Mouse (Mus musculus) liver, embryonic 12.5 days (tissue): ENCODE results near the gene A530084C06Rik. TPM values are rescaled to one million over a fixed set of nuclear protein-coding genes. Genes with fewer than 3 reads are reported as not detected.

Source experiments
- ATAC-seq: fragments of 200-750 bp; cut with Nextera tagmentation; 2 replicates; pipeline ENCODE4 v1.8.0; 2017; ENCODE audit warnings: moderate number of reproducible peaks, mild to moderate bottlenecking, moderate library complexity
- H3K27ac ChIP-seq: fragments of 300-500 bp; sonication (generic); 2 replicates; pipeline ENCODE4 v1.5.1; 2016; ENCODE audit warnings: mild to moderate bottlenecking
- H3K27me3 ChIP-seq: fragments of 300-500 bp; sonication (generic); replicated peaks from 2 replicates; pipeline ENCODE4 v1.6.1; 2016; ENCODE audit warnings: mild to moderate bottlenecking, moderate library complexity
- H3K36me3 ChIP-seq: fragments of 300-500 bp; sonication (generic); 2 replicates; pipeline ENCODE4 v1.6.1; 2016; ENCODE audit warnings: mild to moderate bottlenecking, moderate library complexity
- H3K4me1 ChIP-seq: fragments of 300-500 bp; sonication (generic); 2 replicates; pipeline ENCODE4 v1.6.1; 2016
- H3K4me2 ChIP-seq: fragments of 300-500 bp; sonication (generic); 2 replicates; pipeline ENCODE4 v1.6.1; 2016; ENCODE audit warnings: mild to moderate bottlenecking, moderate library complexity
- H3K4me3 ChIP-seq: fragments of 300-500 bp; sonication (generic); 2 replicates; pipeline ENCODE4 v1.5.1; 2016; ENCODE audit warnings: mild to moderate bottlenecking, moderate library complexity
- H3K9ac ChIP-seq: fragments of 300-500 bp; sonication (generic); 2 replicates; pipeline ENCODE4 v1.6.1; 2016; ENCODE audit warnings: mild to moderate bottlenecking, moderate library complexity
- H3K9me3 ChIP-seq: fragments of 300-500 bp; sonication (generic); replicated peaks from 2 replicates; pipeline ENCODE4 v1.6.1; 2016; ENCODE audit warnings: mild to moderate bottlenecking, moderate library complexity
- WGBS: fragments of 180-500 bp; shearing (Covaris S2); methylation state at CpG from one replicate; pipeline ENCODE4 v1.1.7; 2016; ENCODE audit not compliant: insufficient replicate concordance; 5-methylcytosine and 5-hydroxymethylcytosine counted together
- polyA plus RNA-seq: library from polyadenylated mRNA; unstranded; fragments of >200 nt; fragmentation: Nextera tagmentation; extraction: Ambion mirVana; gene quantifications from 2 replicates; pipeline ENCODE4 v1.2.1, GENCODE M21; 2016

The A530084C06Rik gene
- polyA plus RNA-seq, 1 experiment from 2014 or later, result not detected

GRCm38 (mm10) chr13:31567099-31567498 is 8.0 kb upstream of the A530084C06Rik start:
- Histone ChIP-seq H3K9ac (no peak overlapping the region), H3K36me3 (no peaks in the 10 kb centered on the region), H3K27me3 (peaks cover 32% of the 10 kb centered on the region), H3K4me1 (no peaks in the 10 kb centered on the region), H3K4me3 (no peak overlapping the region), H3K27ac (no peak overlapping the region), H3K4me2 (no peak overlapping the region), H3K9me3 (no peaks in the 10 kb centered on the region)
- ATAC-seq, result no peak
- 68% methylated on average over 8 of the region's 8 CpGs for WGBS

DNA sequence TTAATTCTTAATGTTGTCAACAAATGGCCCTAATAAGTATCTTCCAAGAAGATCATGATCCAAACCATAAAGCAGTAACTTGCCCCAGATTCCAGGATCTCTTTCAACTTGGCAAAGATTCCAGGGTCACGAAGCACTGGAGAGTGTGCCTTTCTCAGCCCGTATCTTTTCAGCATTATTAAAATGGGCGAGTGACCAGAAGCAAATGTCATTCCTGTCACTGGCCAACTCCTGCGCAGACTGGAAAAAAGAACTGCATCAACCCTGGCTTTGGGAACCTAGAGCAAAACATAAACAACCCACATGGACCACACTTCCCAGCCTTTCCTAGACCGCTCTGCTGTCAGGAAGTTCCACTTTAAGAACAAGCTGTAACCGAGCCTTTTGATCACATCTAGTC is 5.3 kb upstream of the A530084C06Rik start:
- Histone ChIP-seq H3K4me1 (no peaks in the 10 kb centered on the region; the same call in 1 of the 2 replicates), H3K27ac (no peak overlapping the region), H3K9ac (no peak overlapping the region), H3K27me3 (peaks cover 59% of the 10 kb centered on the region), H3K36me3 (no peaks in the 10 kb centered on the region), H3K9me3 (no peaks in the 10 kb centered on the region), H3K4me3 (no peak overlapping the region), H3K4me2 (no peak overlapping the region)
- WGBS, result 46% methylated on average over 6 of the region's 6 CpGs
- ATAC-seq, result no peak

DNA sequence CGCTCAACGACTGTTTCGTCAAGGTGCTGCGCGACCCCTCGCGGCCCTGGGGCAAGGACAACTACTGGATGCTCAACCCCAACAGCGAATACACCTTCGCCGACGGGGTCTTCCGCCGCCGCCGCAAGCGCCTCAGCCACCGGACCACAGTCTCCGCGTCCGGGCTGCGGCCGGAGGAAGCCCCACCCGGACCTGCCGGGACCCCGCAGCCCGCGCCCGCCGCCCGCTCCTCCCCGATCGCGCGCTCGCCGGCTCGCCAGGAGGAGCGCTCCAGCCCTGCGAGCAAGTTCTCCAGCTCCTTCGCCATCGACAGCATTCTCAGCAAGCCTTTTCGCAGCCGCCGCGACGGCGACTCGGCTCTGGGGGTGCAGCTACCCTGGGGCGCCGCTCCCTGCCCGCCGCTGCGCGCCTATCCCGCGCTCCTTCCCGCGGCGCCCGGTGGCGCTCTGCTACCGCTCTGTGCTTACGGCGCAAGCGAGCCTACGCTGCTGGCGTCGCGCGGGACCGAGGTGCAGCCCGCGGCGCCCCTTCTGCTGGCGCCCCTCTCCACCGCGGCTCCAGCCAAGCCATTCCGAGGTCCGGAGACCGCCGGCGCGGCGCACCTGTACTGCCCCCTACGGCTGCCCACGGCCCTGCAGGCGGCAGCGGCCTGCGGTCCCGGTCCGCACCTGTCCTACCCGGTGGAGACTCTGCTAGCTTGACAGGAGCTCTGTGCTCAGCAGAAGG is 449 bp upstream of the A530084C06Rik start:
- WGBS, result under 1% methylated on average over 68 of the region's 92 CpGs
- Histone ChIP-seq H3K4me1 (peaks cover 14% of the 10 kb centered on the region; the same call in 1 of the 2 replicates), H3K4me2 (peak overlapping the region; percentile 83), H3K27me3 (peaks cover 90% of the 10 kb centered on the region), H3K9ac (no peak overlapping the region), H3K36me3 (no peaks in the 10 kb centered on the region), H3K4me3 (peak overlapping the region; percentile 56), H3K9me3 (no peaks in the 10 kb centered on the region), H3K27ac (no peak overlapping the region)
- 0 out of 2 replicates have a peak, but pooled peaks have one; percentile 24 for ATAC-seq

GRCm38 (mm10) chr13:31557768-31558520 is 1.2 kb downstream of the A530084C06Rik start:
- peak overlapping the region; percentile 13; the same call in 1 of the 2 replicates for H3K9ac ChIP-seq
- no peaks in the 10 kb centered on the region for H3K9me3 ChIP-seq
- peaks cover 14% of the 10 kb centered on the region; the same call in 1 of the 2 replicates for H3K4me1 ChIP-seq
- WGBS, result 1% methylated on average over 69 of the region's 73 CpGs
- no peak overlapping the region for H3K27ac ChIP-seq
- peak overlapping the region; percentile 83 for H3K4me2 ChIP-seq
- H3K36me3 ChIP-seq, result no peaks in the 10 kb centered on the region
- ATAC-seq, result peak; percentile 64
- H3K4me3 ChIP-seq, result peak overlapping the region; percentile 56
- peaks cover 93% of the 10 kb centered on the region for H3K27me3 ChIP-seq

DNA sequence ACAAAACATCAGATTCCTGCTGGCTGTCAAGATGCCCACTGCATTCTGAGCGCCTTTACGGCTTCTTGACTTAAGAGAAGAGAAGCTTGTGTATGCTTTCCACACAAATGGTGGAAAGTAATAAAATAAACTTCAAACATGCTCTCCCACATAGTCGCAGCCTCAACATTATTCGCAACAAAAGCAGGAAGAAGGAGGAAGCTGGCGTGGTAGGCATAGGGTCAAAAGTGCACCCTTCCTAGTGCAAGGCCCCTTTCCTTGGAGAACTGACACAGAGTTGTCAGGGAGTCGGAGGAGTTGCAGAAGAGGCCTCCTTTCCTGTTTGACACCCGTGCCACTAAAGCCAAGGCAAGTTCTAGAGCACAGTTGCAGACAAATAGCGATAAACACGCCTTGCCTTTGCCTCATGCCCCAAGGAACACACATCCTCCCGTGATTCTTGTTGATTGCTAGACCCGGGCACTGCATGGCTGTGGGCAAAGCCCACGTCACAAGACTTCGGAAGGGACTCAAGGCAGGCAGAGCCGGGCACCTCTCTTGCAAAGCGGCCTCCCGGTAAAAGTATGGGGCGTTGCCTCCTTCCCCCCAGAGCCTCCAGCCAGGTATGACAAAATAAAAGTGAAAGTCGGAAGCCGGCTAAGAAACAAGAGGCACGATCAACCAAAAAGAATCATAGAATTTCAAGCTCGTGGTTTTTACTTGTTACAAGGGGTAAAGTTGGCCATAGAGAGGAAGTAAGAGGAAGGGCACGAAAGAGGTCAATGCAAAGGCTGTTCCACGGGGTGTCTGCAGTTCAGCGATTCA is 2.0 kb downstream of the A530084C06Rik start:
- ATAC-seq, result no peak
- WGBS, result 6% methylated on average over 24 of the region's 24 CpGs
- H3K4me2 ChIP-seq, result peak overlapping the region; percentile 83
- no peak overlapping the region for H3K27ac ChIP-seq
- peaks cover 14% of the 10 kb centered on the region; the same call in 1 of the 2 replicates for H3K4me1 ChIP-seq
- H3K36me3 ChIP-seq, result no peaks in the 10 kb centered on the region
- no peaks in the 10 kb centered on the region for H3K9me3 ChIP-seq
- peaks cover 85% of the 10 kb centered on the region for H3K27me3 ChIP-seq
- H3K9ac ChIP-seq, result no peak overlapping the region
- H3K4me3 ChIP-seq, result peak overlapping the region; percentile 56

- Histone ChIP-seq H3K36me3 (no peaks in the 10 kb centered on the region), H3K27me3 (peaks cover 72% of the 10 kb centered on the region), H3K4me2 (no peak within 1 kb of the TSS), H3K4me3 (no peak within 1 kb of the TSS), H3K9ac (no peak within 1 kb of the TSS), H3K9me3 (no peaks in the 10 kb centered on the region), H3K4me1 (peaks cover 14% of the 10 kb centered on the region; the same call in 1 of the 2 replicates), H3K27ac (no peak within 1 kb of the TSS)
- no peak for ATAC-seq
- WGBS, result 59% methylated on average over 4 of the region's 4 CpGs
Observed at GRCm38 (mm10) chr13:31555834-31556233, 3.3 kb downstream of the A530084C06Rik start, which contains the start of gene Foxq1. Gene Foxq1 (plus strand): TSS chr13:31556134.

DNA sequence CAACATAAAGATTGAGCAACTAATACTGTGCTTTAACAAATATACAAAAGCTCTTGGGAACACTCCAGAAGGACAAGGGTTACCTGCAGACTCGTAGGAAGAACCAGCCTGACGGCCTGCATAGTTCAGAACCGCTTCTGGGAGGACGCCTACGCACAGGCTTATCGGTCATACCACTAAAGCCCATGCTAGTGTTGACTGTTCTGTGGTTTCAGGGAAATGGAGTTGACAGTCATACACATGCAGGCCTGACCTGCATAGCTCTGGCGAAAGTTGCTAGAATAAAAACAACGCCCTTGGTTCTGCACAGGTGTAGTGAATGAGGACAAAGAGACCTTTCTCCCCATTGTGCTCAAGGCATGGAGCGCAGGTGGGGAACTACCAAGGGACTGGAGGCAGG is 11.5 kb downstream of the A530084C06Rik start:
- Histone ChIP-seq H3K9me3 (no peaks in the 10 kb centered on the region), H3K36me3 (no peaks in the 10 kb centered on the region), H3K27ac (no peak overlapping the region), H3K4me1 (no peaks in the 10 kb centered on the region), H3K9ac (no peak overlapping the region), H3K4me2 (no peak overlapping the region), H3K27me3 (no peaks in the 10 kb centered on the region), H3K4me3 (no peak overlapping the region)
- no peak for ATAC-seq
- WGBS, result 73% methylated on average over 9 of the region's 9 CpGs

GRCm38 (mm10) chr13:31547204-31547603 is 11.9 kb downstream of the A530084C06Rik start:
- Histone ChIP-seq H3K27me3 (no peaks in the 10 kb centered on the region), H3K9ac (no peak overlapping the region), H3K27ac (no peak overlapping the region), H3K36me3 (no peaks in the 10 kb centered on the region), H3K4me1 (no peaks in the 10 kb centered on the region), H3K9me3 (no peaks in the 10 kb centered on the region), H3K4me2 (no peak overlapping the region), H3K4me3 (no peak overlapping the region)
- 66% methylated on average over 3 of the region's 3 CpGs for WGBS
- no peak for ATAC-seq

GRCm38 (mm10) chr13:31546784-31547183 is 12.3 kb downstream of the A530084C06Rik start:
- Histone ChIP-seq H3K4me2 (no peak overlapping the region), H3K4me3 (no peak overlapping the region), H3K27ac (no peak overlapping the region), H3K27me3 (no peaks in the 10 kb centered on the region), H3K4me1 (no peaks in the 10 kb centered on the region), H3K36me3 (no peaks in the 10 kb centered on the region), H3K9me3 (no peaks in the 10 kb centered on the region), H3K9ac (no peak overlapping the region)
- ATAC-seq, result no peak
- WGBS, result 65% methylated on average over 2 of the region's 2 CpGs

- Histone ChIP-seq H3K9ac (no peak overlapping the region), H3K27me3 (no peaks in the 10 kb centered on the region), H3K4me2 (no peak overlapping the region), H3K27ac (no peak overlapping the region), H3K9me3 (no peaks in the 10 kb centered on the region), H3K4me1 (no peaks in the 10 kb centered on the region), H3K4me3 (no peak overlapping the region), H3K36me3 (no peaks in the 10 kb centered on the region)
- 69% methylated on average over 5 of the region's 5 CpGs for WGBS
- ATAC-seq, result no peak
Observed at GRCm38 (mm10) chr13:31543021-31543420, 16.1 kb downstream of the A530084C06Rik start.

- H3K9ac ChIP-seq, result no peak overlapping the region
Observed at GRCm38 (mm10) chr13:31534726-31535125, 24.4 kb downstream of the A530084C06Rik start.

More at GRCm38 (mm10) chr13:31534726-31535125, 24.4 kb downstream of the A530084C06Rik start:
- H3K27me3 ChIP-seq, result no peaks in the 10 kb centered on the region
- no peak overlapping the region for H3K4me2 ChIP-seq
- no peak overlapping the region for H3K4me3 ChIP-seq
- no peak for ATAC-seq
- no peaks in the 10 kb centered on the region for H3K36me3 ChIP-seq
- WGBS, result 62% methylated on average over 4 of the region's 4 CpGs
- H3K9me3 ChIP-seq, result no peaks in the 10 kb centered on the region
- 0 out of 2 replicates have a peak, but pooled peaks cover 6% of the 10 kb centered on the region for H3K4me1 ChIP-seq
- no peak overlapping the region for H3K27ac ChIP-seq
